Mouse (Mus musculus) hindbrain, postnatal 0 days (tissue): Measurements from ENCODE around the gene Cpne6. TPM values are rescaled to one million over a fixed set of nuclear protein-coding genes. Genes with fewer than 3 reads are reported as not detected.

Experiments used
- ATAC-seq: fragments of 200-750 bp; cut with Nextera tagmentation; 2 replicates; pipeline ENCODE4 v1.8.0; 2017; ENCODE audit warnings: mild to moderate bottlenecking, moderate TSS enrichment, moderate library complexity
- DNase-seq: peaks from one replicate; pipeline ENCODE4 v3.0.0-alpha.2; 2015; ENCODE audit warnings: low spot score
- H3K27ac ChIP-seq: fragments of 300-500 bp; sonication (generic); 2 replicates; pipeline ENCODE4 v1.5.1; 2014; ENCODE audit warnings: mild to moderate bottlenecking
- H3K27me3 ChIP-seq: fragments of 300-500 bp; sonication (generic); 2 replicates; pipeline ENCODE4 v1.6.1; 2014; ENCODE audit warnings: low read length, mixed read lengths; ENCODE audit not compliant: insufficient read depth
- H3K36me3 ChIP-seq: fragments of 300-500 bp; sonication (generic); 2 replicates; pipeline ENCODE4 v1.6.1; 2014; ENCODE audit warnings: low read length, mixed read lengths; ENCODE audit not compliant: insufficient read depth
- H3K4me1 ChIP-seq: fragments of 300-500 bp; sonication (generic); 2 replicates; pipeline ENCODE4 v1.6.1; 2014; ENCODE audit warnings: antibody characterized with exemption, low read length, mixed read lengths; ENCODE audit not compliant: insufficient read depth
- H3K4me2 ChIP-seq: fragments of 300-500 bp; sonication (generic); 2 replicates; pipeline ENCODE4 v1.6.1; 2014; ENCODE audit warnings: low read depth, mild to moderate bottlenecking, low read length, moderate library complexity, mixed read lengths
- H3K4me3 ChIP-seq: fragments of 300-500 bp; sonication (generic); 2 replicates; pipeline ENCODE4 v1.5.1; 2014; ENCODE audit warnings: low read length
- H3K9ac ChIP-seq: fragments of 300-500 bp; sonication (generic); replicated peaks from 2 replicates; pipeline ENCODE4 v1.6.1; 2014; ENCODE audit warnings: mild to moderate bottlenecking, low read length, moderate library complexity, mixed read lengths
- H3K9me3 ChIP-seq: fragments of 300-500 bp; sonication (generic); 2 replicates; pipeline ENCODE4 v1.6.1; 2016; ENCODE audit warnings: low read length, mixed read lengths
- CTCF ChIP-seq: IDR thresholded peaks from 2 replicates; pipeline ENCODE4 v1.5.1; 2016; ENCODE audit warnings: antibody characterized with exemption, control low read depth, low read depth
- WGBS: fragments of 180-500 bp; shearing (Covaris S2); extraction: QIAGEN DNeasy Blood & Tissue Kit; methylation state at CpG from one replicate; pipeline ENCODE4 v1.1.7; 2014; 5-methylcytosine and 5-hydroxymethylcytosine counted together
- polyA plus RNA-seq: library from polyadenylated mRNA; unstranded; fragments of >200 nt; fragmentation: Nextera tagmentation; extraction: Ambion mirVana; gene quantifications from 2 replicates; pipeline ENCODE4 v1.2.1, GENCODE M21; 2015
- total RNA-seq: library from RNA; depleted of rRNA; stranded (reverse); fragments of >200 nt; gene quantifications from 2 replicates; pipeline ENCODE4 v1.2.3, GENCODE M21; 2014

Cpne6 gene
- total and polyA plus RNA-seq, 2 experiments from 2014 or later, result 19.7 to 25.3 TPM

DNA sequence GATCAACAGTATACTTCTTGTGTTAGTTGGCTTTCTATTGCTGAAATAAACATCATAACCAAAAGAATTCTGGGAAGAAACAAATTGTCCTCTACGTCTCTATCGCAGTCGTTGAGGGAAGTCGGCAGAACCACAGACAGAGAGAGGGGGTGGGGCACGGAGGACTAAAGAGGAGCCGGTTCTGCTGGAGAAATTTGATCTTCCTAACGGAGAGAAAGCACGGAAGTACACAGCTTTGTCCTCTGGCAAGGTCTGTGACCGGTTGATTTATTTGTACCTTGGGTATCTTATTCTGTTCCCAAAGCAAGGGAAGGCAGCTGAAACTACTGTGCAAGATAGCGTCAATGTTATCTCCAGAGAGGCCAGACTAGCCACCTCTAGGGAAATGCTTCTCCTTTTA is 39.4 kb upstream of the Cpne6 start:
- 16% methylated on average over 10 of the region's 10 CpGs for WGBS
- H3K9me3 ChIP-seq, result no peaks in the 10 kb centered on the region
- no peak overlapping the region for H3K4me2 ChIP-seq
- no peak overlapping the region for H3K4me3 ChIP-seq
- ATAC-seq (no peak), DNase-seq (no peak)
- TF ChIP-seq CTCF, result no peak
- no peaks in the 10 kb centered on the region for H3K4me1 ChIP-seq
- H3K36me3 ChIP-seq, result no peaks in the 10 kb centered on the region
- H3K27ac ChIP-seq, result no peak overlapping the region
- H3K9ac ChIP-seq, result no peak overlapping the region
- no peaks in the 10 kb centered on the region for H3K27me3 ChIP-seq

GRCm38 (mm10) chr14:55475654-55476053 is 34.6 kb upstream of the Cpne6 start:
- no peak overlapping the region for H3K4me3 ChIP-seq
- H3K36me3 ChIP-seq, result no peaks in the 10 kb centered on the region
- TF ChIP-seq CTCF, result no peak
- WGBS, result 60% methylated on average over 2 of the region's 2 CpGs
- H3K4me1 ChIP-seq, result no peaks in the 10 kb centered on the region
- H3K9me3 ChIP-seq, result no peaks in the 10 kb centered on the region
- no peak overlapping the region for H3K4me2 ChIP-seq
- no peak overlapping the region for H3K9ac ChIP-seq
- no peak overlapping the region for H3K27ac ChIP-seq
- DNase-seq (no peak), ATAC-seq (no peak)
- no peaks in the 10 kb centered on the region for H3K27me3 ChIP-seq

- Histone ChIP-seq H3K9me3 (no peaks in the 10 kb centered on the region), H3K27me3 (no peaks in the 10 kb centered on the region), H3K27ac (no peak overlapping the region), H3K4me1 (no peaks in the 10 kb centered on the region), H3K4me3 (no peak overlapping the region), H3K36me3 (no peaks in the 10 kb centered on the region), H3K9ac (no peak overlapping the region), H3K4me2 (no peak overlapping the region)
- 100% methylated on average over 1 of the region's 1 CpGs for WGBS
- no peak for DNase-seq
- no peak for TF ChIP-seq CTCF
- no peak for ATAC-seq
Observed at GRCm38 (mm10) chr14:55477421-55477820, 32.8 kb upstream of the Cpne6 start.

GRCm38 (mm10) chr14:55477829-55478228 is 32.4 kb upstream of the Cpne6 start:
- H3K36me3 ChIP-seq, result no peaks in the 10 kb centered on the region
- 92% methylated on average over 5 of the region's 5 CpGs for WGBS
- no peak for DNase-seq
- no peak overlapping the region for H3K27ac ChIP-seq
- ATAC-seq, result no peak
- no peaks in the 10 kb centered on the region for H3K27me3 ChIP-seq
- H3K4me1 ChIP-seq, result no peaks in the 10 kb centered on the region
- H3K4me3 ChIP-seq, result no peak overlapping the region
- H3K4me2 ChIP-seq, result no peak overlapping the region
- no peaks in the 10 kb centered on the region for H3K9me3 ChIP-seq
- TF ChIP-seq CTCF, result no peak
- H3K9ac ChIP-seq, result no peak overlapping the region

- H3K27ac ChIP-seq, result peak within 1 kb of the TSS; percentile 45; the same call in 1 of the 2 replicates
Observed at GRCm38 (mm10) chr14:55478651-55479599, 31.3 kb upstream of the Cpne6 start, which contains the start of gene Dhrs4. Gene Dhrs4, plus strand, starts transcription at chr14:55478758.

GRCm38 (mm10) chr14:55479629-55480028 is 30.6 kb upstream of the Cpne6 start:
- no peaks in the 10 kb centered on the region for H3K9me3 ChIP-seq
- H3K36me3 ChIP-seq, result no peaks in the 10 kb centered on the region
- 95% methylated on average over 10 of the region's 10 CpGs for WGBS
- no peaks in the 10 kb centered on the region for H3K27me3 ChIP-seq
- no peak overlapping the region for H3K4me2 ChIP-seq
- no peak for TF ChIP-seq CTCF
- DNase-seq (no peak), ATAC-seq (no peak)
- no peak overlapping the region for H3K4me3 ChIP-seq
- no peaks in the 10 kb centered on the region for H3K4me1 ChIP-seq
- H3K27ac ChIP-seq, result no peak overlapping the region
- no peak overlapping the region for H3K9ac ChIP-seq

More at GRCm38 (mm10) chr14:55478651-55479599, 31.3 kb upstream of the Cpne6 start, which contains the start of gene Dhrs4:
- 2% methylated on average over 38 of the region's 38 CpGs for WGBS
- Histone ChIP-seq H3K4me3 (peak within 1 kb of the TSS; percentile 42), H3K9ac (peak within 1 kb of the TSS; percentile 51), H3K27me3 (no peaks in the 10 kb centered on the region), H3K36me3 (no peaks in the 10 kb centered on the region), H3K9me3 (no peaks in the 10 kb centered on the region), H3K4me1 (no peaks in the 10 kb centered on the region), H3K4me2 (peak within 1 kb of the TSS; percentile 61)
- ATAC-seq, result peak; percentile 95
- peak; percentile 74 for TF ChIP-seq CTCF
- DNase-seq, result peak; percentile 87
